Mouse (Mus musculus): ENCODE data around the gene Rabl2. TPM values are rescaled to one million over a fixed set of nuclear protein-coding genes. Genes with fewer than 3 reads are reported as not detected.

Gene Rabl2
- total and polyA plus RNA-seq, 3 experiments = 2.7 to 5.8 (median 2.9) TPM

GRCm38 (mm10) chr15:89557179-89557995 is 34.3 kb downstream of the Rabl2 start:
- dilution Hi-C loops (cut with MboI; ENCODE audit: extremely low pct_ligation_motif_present, extremely low pct_unique_long_range_greater_than_20kb, low sequenced_read_pairs) = no loop called here
- Histone ChIP-seq H3K36me3 (replicated peaks in 1 of 2; ENCODE audit: control insufficient read depth in 1 of 2, insufficient read depth in 1 of 2, low read length in 1 of 2) (no peaks in the 10 kb centered on the region), H3K27ac (ENCODE audit: insufficient read depth, low read depth) (no peak overlapping the region), H3K79me2 (replicated peaks; ENCODE audit: control insufficient read depth, extremely low read depth, insufficient read depth, poor library complexity, severe bottlenecking) (no peaks in the 10 kb centered on the region), H3K4me3 (replicated peaks in 1 of 3; ENCODE audit: low read depth in 2 of 3, low read length in 2 of 3, poor library complexity in 1 of 3) (no peak overlapping the region), H3K9me3 (replicated peaks; ENCODE audit: low read length) (peaks cover 3% of the 10 kb centered on the region), H3K9ac (ENCODE audit: insufficient read depth, low read depth) (no peak overlapping the region), H3K4me2 (ENCODE audit: insufficient read depth, low read depth, poor library complexity, severe bottlenecking) (no peak overlapping the region), H3K27me3 (replicated peaks) (peaks cover 35% of the 10 kb centered on the region), H3K4me1 (ENCODE audit: control insufficient read depth in 1 of 2, insufficient read depth in 2 of 2) (peaks cover 0 to 2% of the 10 kb centered on the region in 2 experiments; a peak in 1 of 4 replicates)
- DNase-seq (ENCODE audit: extremely low read depth) = no peak
- in situ Hi-C loops (cut with MboI; ENCODE audit: low pct_ligation_motif_present, low pct_unique_long_range_greater_than_20kb, low sequenced_read_pairs) = no loop called here
- TF ChIP-seq POLR2AphosphoS2 (IDR thresholded peaks at IDR 0.05; ENCODE audit: low read depth, low read length) (no peak), PAX5 (IDR thresholded peaks at IDR 0.05; ENCODE audit: low read length) (no peak), JUN (IDR thresholded peaks at IDR 0.05; ENCODE audit: insufficient read depth, low read depth, low read length) (no peak), MAFK (IDR thresholded peaks at IDR 0.05; ENCODE audit: insufficient replicate concordance, low read length) (no peak), RCOR1 (conservative IDR thresholded peaks at IDR 0.05; ENCODE audit: low read depth, low read length) (no peak), MXI1 (IDR thresholded peaks at IDR 0.05; ENCODE audit: low read depth, low read length) (no peak), CHD1 (IDR thresholded peaks at IDR 0.05; ENCODE audit: low read depth, low read length) (no peak), EP300 (IDR thresholded peaks at IDR 0.05; ENCODE audit: low read length) (no peak), ETS1 (conservative IDR thresholded peaks at IDR 0.05; ENCODE audit: low read depth, low read length) (no peak), SIN3A (IDR thresholded peaks at IDR 0.05; ENCODE audit: low read length) (no peak), ELF1 (IDR thresholded peaks at IDR 0.05; ENCODE audit: low read depth, low read length) (no peak), MYC (IDR thresholded peaks at IDR 0.05; ENCODE audit: low read depth, low read length) (no peak), CTCF (conservative IDR thresholded peaks at IDR 0.05 in 1 of 2, IDR thresholded peaks at IDR 0.05 in 1 of 2; ENCODE audit: low read depth in 2 of 2, low read length in 2 of 2) (no peak), POLR2A (IDR thresholded peaks at IDR 0.05; ENCODE audit: low read depth, low read length) (no peak), UBTF (IDR thresholded peaks at IDR 0.05; ENCODE audit: low read depth, low read length) (no peak), ZNF384 (IDR thresholded peaks at IDR 0.05; ENCODE audit: low read depth, low read length) (no peak), MAX (IDR thresholded peaks at IDR 0.05; ENCODE audit: low read length) (no peak), USF1 (IDR thresholded peaks at IDR 0.05; ENCODE audit: low read depth, low read length) (no peak), GABPA (IDR thresholded peaks at IDR 0.05; ENCODE audit: insufficient replicate concordance, low read depth, low read length) (no peak), KAT2A (IDR thresholded peaks at IDR 0.05; ENCODE audit: insufficient replicate concordance, low read length) (no peak)

Data from CH12.LX (cell line).